Mouse (Mus musculus) CH12.LX (cell line): ENCODE measurements at regions not wholly inside any gene's neighbourhood (a gene's known extent, or its start where the extent isn't known, plus 50 kb on each side); places are given as distances from the start of the nearest gene placed in this dataset.

Source experiments
- DNase-seq: peaks from one replicate; pipeline ENCODE4 v3.0.0-alpha.2; 2013; ENCODE audit errors: extremely low read depth
- H3K27ac ChIP-seq: 2 replicates; pipeline ENCODE4 v1.5.1; 2012; ENCODE audit warnings: low read depth, mild to moderate bottlenecking, control low read depth, moderate library complexity; ENCODE audit not compliant: insufficient read depth
- H3K27me3 ChIP-seq: replicated peaks from 2 replicates; pipeline ENCODE3; 2012; ENCODE audit warnings: inconsistent platforms
- H3K36me3 ChIP-seq, 2 experiments: replicated peaks in 1 of 2; 2 replicates each; pipeline versions ENCODE3 to v1.6.1; 2012; ENCODE audit warnings: inconsistent platforms in 1 of 2, low read length in 1 of 2, mild to moderate bottlenecking in 1 of 2, mixed read lengths in 1 of 2, moderate library complexity in 1 of 2; ENCODE audit not compliant: control insufficient read depth in 1 of 2, insufficient read depth in 1 of 2
- H3K4me1 ChIP-seq, 2 experiments: 2 replicates each; pipeline ENCODE4 v1.6.1; 2012; ENCODE audit warnings: inconsistent platforms in 1 of 2, moderate library complexity in 1 of 2; ENCODE audit not compliant: insufficient read depth in 2 of 2, control insufficient read depth in 1 of 2
- H3K4me2 ChIP-seq: 2 replicates; pipeline ENCODE4 v1.6.1; 2012; ENCODE audit warnings: low read depth, mild to moderate bottlenecking, control low read depth; ENCODE audit not compliant: poor library complexity, insufficient read depth, severe bottlenecking
- H3K4me3 ChIP-seq, 3 experiments: fragments of 150-350 bp in 1 of 3; sonication (generic) in 1 of 3; replicated peaks in 1 of 3; 2 replicates each; pipeline versions ENCODE3 to v1.5.1; 2011 to 2012; ENCODE audit warnings: low read depth in 2 of 3, low read length in 2 of 3, mild to moderate bottlenecking in 2 of 3, moderate library complexity in 2 of 3, control low read depth in 1 of 3, improper control_type of control experiment in 1 of 3, inconsistent platforms in 1 of 3, mixed read lengths in 1 of 3; ENCODE audit not compliant: poor library complexity in 1 of 3
- H3K79me2 ChIP-seq: replicated peaks from 2 replicates; pipeline ENCODE4 v1.6.1; 2012; ENCODE audit warnings: mild to moderate bottlenecking, moderate library complexity; ENCODE audit not compliant: control insufficient read depth, poor library complexity, insufficient read depth, severe bottlenecking; ENCODE audit errors: extremely low read depth
- H3K9ac ChIP-seq: 2 replicates; pipeline ENCODE4 v1.6.1; 2012; ENCODE audit warnings: low read depth, mild to moderate bottlenecking, control low read depth, moderate library complexity; ENCODE audit not compliant: insufficient read depth
- H3K9me3 ChIP-seq: replicated peaks from 2 replicates; pipeline ENCODE3; 2012; ENCODE audit warnings: low read length, inconsistent platforms, mixed read lengths
- BHLHE40 ChIP-seq: IDR thresholded peaks from 2 replicates; pipeline ENCODE4 v1.6.1; 2011; ENCODE audit warnings: mild to moderate bottlenecking, low read depth, low read length, improper control_type of control experiment
- E2F4 ChIP-seq: IDR thresholded peaks from 2 replicates; pipeline ENCODE4 v1.6.1; 2011; ENCODE audit warnings: low read depth, low read length, improper control_type of control experiment; ENCODE audit not compliant: insufficient replicate concordance
- ELF1 ChIP-seq: IDR thresholded peaks from 2 replicates; pipeline ENCODE4 v1.6.1; 2014; ENCODE audit warnings: low read depth, mild to moderate bottlenecking, inconsistent platforms, low read length, improper control_type of control experiment
- ETS1 ChIP-seq: conservative IDR thresholded peaks from 2 replicates; pipeline ENCODE4 v1.6.1; 2012; ENCODE audit warnings: low read depth, mild to moderate bottlenecking, inconsistent platforms, low read length, improper control_type of control experiment, moderate library complexity
- JUN ChIP-seq: IDR thresholded peaks from 2 replicates; pipeline ENCODE4 v1.6.1; 2011; ENCODE audit warnings: low read depth, mild to moderate bottlenecking, low read length, improper control_type of control experiment, moderate library complexity; ENCODE audit not compliant: insufficient read depth
- KAT2A ChIP-seq: IDR thresholded peaks from 2 replicates; pipeline ENCODE4 v1.6.1; 2012; ENCODE audit warnings: low read length, improper control_type of control experiment, inconsistent platforms; ENCODE audit not compliant: insufficient replicate concordance
- MAZ ChIP-seq: IDR thresholded peaks from 2 replicates; pipeline ENCODE4 v1.6.1; 2012; ENCODE audit warnings: low read depth, mild to moderate bottlenecking, inconsistent platforms, low read length, improper control_type of control experiment, moderate library complexity
- MXI1 ChIP-seq: IDR thresholded peaks from 2 replicates; pipeline ENCODE4 v1.6.1; 2011; ENCODE audit warnings: mild to moderate bottlenecking, low read depth, low read length, improper control_type of control experiment
- MYC ChIP-seq: IDR thresholded peaks from 2 replicates; pipeline ENCODE4 v1.6.1; 2011; ENCODE audit warnings: low read depth, mild to moderate bottlenecking, improper control_type of control experiment, low read length
- POLR2A ChIP-seq: IDR thresholded peaks from 2 replicates; pipeline ENCODE4 v1.6.1; 2011; ENCODE audit warnings: low read depth, mild to moderate bottlenecking, improper control_type of control experiment, low read length
- POLR2AphosphoS2 ChIP-seq: IDR thresholded peaks from 2 replicates; pipeline ENCODE4 v1.6.1; 2011; ENCODE audit warnings: low read depth, low read length, improper control_type of control experiment
- RAD21 ChIP-seq: IDR thresholded peaks from 2 replicates; pipeline ENCODE4 v1.6.1; 2011; ENCODE audit warnings: low read depth, mild to moderate bottlenecking, low read length, improper control_type of control experiment, moderate library complexity
- UBTF ChIP-seq: IDR thresholded peaks from 2 replicates; pipeline ENCODE4 v1.6.1; 2012; ENCODE audit warnings: low read depth, mild to moderate bottlenecking, inconsistent platforms, low read length, improper control_type of control experiment, moderate library complexity
- ZKSCAN1 ChIP-seq: IDR thresholded peaks from 2 replicates; pipeline ENCODE4 v1.6.1; 2012; ENCODE audit warnings: low read depth, inconsistent platforms, low read length, improper control_type of control experiment, borderline replicate concordance
- ZNF384 ChIP-seq: IDR thresholded peaks from 2 replicates; pipeline ENCODE4 v1.6.1; 2012; ENCODE audit warnings: low read depth, low read length, improper control_type of control experiment, inconsistent platforms
- dilution Hi-C: fragments of 300-500 bp; cut with MboI; formaldehyde crosslinking; loops from 2 replicates; pipeline ENCODE4 v1.14.3; 2020; ENCODE audit warnings: low sequenced_read_pairs; ENCODE audit not compliant: extremely low pct_unique_long_range_greater_than_20kb, extremely low pct_ligation_motif_present
- in situ Hi-C: fragments of 300-500 bp; cut with MboI; formaldehyde crosslinking; loops from 3 replicates; pipeline ENCODE4 v1.14.3; 2019; ENCODE audit warnings: low sequenced_read_pairs, low pct_ligation_motif_present, low pct_unique_long_range_greater_than_20kb, mixed read lengths

GRCm38 (mm10) chr12:107111908-107112770, 376.3 kb upstream of the 3110018I06Rik start:
- Histone ChIP-seq H3K27ac (no peak overlapping the region), H3K9ac (no peak overlapping the region), H3K36me3 (no peaks in the 10 kb centered on the region), H3K4me2 (no peak overlapping the region), H3K27me3 (no peaks in the 10 kb centered on the region), H3K9me3 (peaks cover 80% of the 10 kb centered on the region), H3K4me1 (no peaks in the 10 kb centered on the region), H3K4me3 (no peak overlapping the region), H3K79me2 (no peaks in the 10 kb centered on the region)
- dilution Hi-C loops = no loop called here
- DNase-seq = no peak
- TF ChIP-seq KAT2A (no peak), ZKSCAN1 (no peak), JUN (no peak)
- in situ Hi-C loops = no loop called here

- H3K4me2 ChIP-seq = no peak overlapping the region
- no peak for DNase-seq
- no peaks in the 10 kb centered on the region for H3K36me3 ChIP-seq
- no peak overlapping the region for H3K27ac ChIP-seq
- H3K79me2 ChIP-seq = no peaks in the 10 kb centered on the region
- in situ Hi-C loops (no loop called here), dilution Hi-C loops (no loop called here)
- H3K4me1 ChIP-seq = no peaks in the 10 kb centered on the region
- TF ChIP-seq BHLHE40 = no peak
- no peak for TF ChIP-seq MXI1
- TF ChIP-seq POLR2AphosphoS2 = no peak
- H3K9me3 ChIP-seq = peaks cover 80% of the 10 kb centered on the region
- no peak overlapping the region for H3K4me3 ChIP-seq
- H3K9ac ChIP-seq = no peak overlapping the region
- no peaks in the 10 kb centered on the region for H3K27me3 ChIP-seq
Measured at GRCm38 (mm10) chr12:107118364-107118763, 370.1 kb upstream of the 3110018I06Rik start.

DNA sequence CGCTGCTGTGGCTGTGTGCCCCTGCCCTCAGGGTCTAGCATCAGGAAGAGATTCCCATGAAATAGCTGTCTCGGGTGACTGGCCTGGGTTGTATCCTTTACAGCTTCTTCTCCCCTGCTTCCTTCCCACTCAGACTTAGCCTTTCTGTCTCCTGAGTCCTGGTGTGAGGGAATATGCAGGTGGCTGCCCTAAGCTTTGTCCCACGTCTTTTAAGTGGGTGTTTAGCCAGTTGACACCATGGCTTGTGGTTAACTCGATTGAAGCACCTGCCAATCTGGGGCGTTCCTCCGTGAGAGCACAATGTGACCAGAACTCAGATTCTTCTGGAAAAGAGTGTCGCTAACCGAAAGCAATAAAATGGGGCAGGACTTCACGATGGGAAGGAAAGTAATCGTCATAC, 369.4 kb upstream of the 3110018I06Rik start:
- H3K4me1 ChIP-seq = no peaks in the 10 kb centered on the region
- H3K27ac ChIP-seq = no peak overlapping the region
- DNase-seq = no peak
- H3K79me2 ChIP-seq = no peaks in the 10 kb centered on the region
- no peak overlapping the region for H3K4me3 ChIP-seq
- dilution Hi-C loops (no loop called here), in situ Hi-C loops (no loop called here)
- H3K4me2 ChIP-seq = no peak overlapping the region
- H3K9ac ChIP-seq = no peak overlapping the region
- no peaks in the 10 kb centered on the region for H3K27me3 ChIP-seq
- TF ChIP-seq ETS1 (no peak), ZNF384 (no peak), BHLHE40 (no peak), MAZ (no peak), UBTF (no peak), POLR2A (no peak), ELF1 (no peak), E2F4 (no peak), RAD21 (no peak), MYC (no peak)
- H3K9me3 ChIP-seq = peaks cover 79% of the 10 kb centered on the region
- H3K36me3 ChIP-seq = no peaks in the 10 kb centered on the region
